Mouse (Mus musculus): ENCODE measurements around the gene Kat5.

- no peak for TF ChIP-seq POLR2A (IDR thresholded peaks at IDR 0.05; ENCODE audit: borderline replicate concordance, control insufficient read depth, low read depth, low read length)
- TF ChIP-seq CTCF (IDR thresholded peaks at IDR 0.05; ENCODE audit: control insufficient read depth, insufficient read depth, low read length) = no peak
Observed at GRCm38 (mm10) chr19:5654720-5655298, 44.8 kb upstream of the Kat5 start.
